Mouse (Mus musculus) hindbrain, embryonic 11.5 days (tissue): ENCODE measurements at regions not wholly inside any gene's neighbourhood (a gene's known extent, or its start where the extent isn't known, plus 50 kb on each side); places are given as distances from the start of the nearest gene placed in this dataset.

ENCODE experiments used
- ATAC-seq: fragments of 200-750 bp; cut with Nextera tagmentation; 2 replicates; pipeline ENCODE4 v1.8.0; 2017; ENCODE audit warnings: mild to moderate bottlenecking, moderate TSS enrichment, moderate library complexity; ENCODE audit not compliant: low FRiP score
- DNase-seq: peaks from one replicate; pipeline ENCODE4 v3.0.0-alpha.2; 2015; ENCODE audit warnings: low spot score
- H3K27ac ChIP-seq: fragments of 300-500 bp; sonication (generic); 2 replicates; pipeline ENCODE4 v1.5.1; 2014; ENCODE audit warnings: mild to moderate bottlenecking, low read depth, low read length
- H3K27me3 ChIP-seq: fragments of 300-500 bp; sonication (generic); 2 replicates; pipeline ENCODE4 v1.6.1; 2014; ENCODE audit warnings: mild to moderate bottlenecking, low read length, moderate library complexity, mixed read lengths; ENCODE audit not compliant: control insufficient read depth, insufficient read depth
- H3K36me3 ChIP-seq: fragments of 300-500 bp; sonication (generic); 2 replicates; pipeline ENCODE4 v1.6.1; 2014; ENCODE audit warnings: mild to moderate bottlenecking, low read length, moderate library complexity, mixed read lengths; ENCODE audit not compliant: control insufficient read depth, insufficient read depth
- H3K4me1 ChIP-seq: fragments of 300-500 bp; sonication (generic); replicated peaks from 2 replicates; pipeline ENCODE4 v1.6.1; 2014; ENCODE audit warnings: low read length, mixed read lengths; ENCODE audit not compliant: control insufficient read depth, insufficient read depth
- H3K4me2 ChIP-seq: fragments of 300-500 bp; sonication (generic); replicated peaks from 2 replicates; pipeline ENCODE4 v1.6.1; 2014; ENCODE audit warnings: mild to moderate bottlenecking, low read depth, low read length
- H3K4me3 ChIP-seq: fragments of 300-500 bp; sonication (generic); 2 replicates; pipeline ENCODE4 v1.5.1; 2014; ENCODE audit warnings: low read depth, low read length
- H3K9ac ChIP-seq: fragments of 300-500 bp; sonication (generic); 2 replicates; pipeline ENCODE4 v1.6.1; 2014; ENCODE audit warnings: low read depth, low read length
- H3K9me3 ChIP-seq: fragments of 300-500 bp; sonication (generic); 2 replicates; pipeline ENCODE4 v1.6.1; 2016; ENCODE audit warnings: low read length; ENCODE audit not compliant: control insufficient read depth
- WGBS: fragments of 180-500 bp; shearing (Covaris S2); extraction: QIAGEN DNeasy Blood & Tissue Kit; methylation state at CpG from one replicate; pipeline ENCODE4 v1.1.7; 2014; 5-methylcytosine and 5-hydroxymethylcytosine counted together

- no peaks in the 10 kb centered on the region for H3K4me1 ChIP-seq
- H3K9ac ChIP-seq = no peak overlapping the region
- WGBS = 92% methylated on average over 6 of the region's 6 CpGs
Measured at GRCm38 (mm10) chr15:59762061-59762460, 254.4 kb downstream of the 4933412E24Rik start.

GRCm38 (mm10) chr15:59760490-59760889 is 255.9 kb downstream of the 4933412E24Rik start:
- no peak for ATAC-seq
- 95% methylated on average over 5 of the region's 5 CpGs for WGBS
- H3K9me3 ChIP-seq = no peaks in the 10 kb centered on the region
- H3K27ac ChIP-seq = no peak overlapping the region
- no peak for DNase-seq
- H3K4me2 ChIP-seq = no peak overlapping the region
- no peak overlapping the region for H3K4me3 ChIP-seq
- no peaks in the 10 kb centered on the region for H3K36me3 ChIP-seq
- no peaks in the 10 kb centered on the region for H3K27me3 ChIP-seq
- no peaks in the 10 kb centered on the region for H3K4me1 ChIP-seq
- no peak overlapping the region for H3K9ac ChIP-seq

More at GRCm38 (mm10) chr15:59762061-59762460, 254.4 kb downstream of the 4933412E24Rik start:
- no peaks in the 10 kb centered on the region for H3K36me3 ChIP-seq
- H3K9me3 ChIP-seq = no peaks in the 10 kb centered on the region
- H3K27ac ChIP-seq = no peak overlapping the region
- H3K4me3 ChIP-seq = no peak overlapping the region
- ATAC-seq (no peak), DNase-seq (no peak)
- no peaks in the 10 kb centered on the region for H3K27me3 ChIP-seq
- no peak overlapping the region for H3K4me2 ChIP-seq

- ATAC-seq = no peak
- no peak overlapping the region for H3K27ac ChIP-seq
- no peaks in the 10 kb centered on the region for H3K9me3 ChIP-seq
- no peaks in the 10 kb centered on the region for H3K36me3 ChIP-seq
- H3K9ac ChIP-seq = no peak overlapping the region
- H3K4me3 ChIP-seq = no peak overlapping the region
- H3K27me3 ChIP-seq = no peaks in the 10 kb centered on the region
- WGBS = 53% methylated on average over 4 of the region's 4 CpGs
- no peak for DNase-seq
- H3K4me2 ChIP-seq = no peak overlapping the region
- no peaks in the 10 kb centered on the region for H3K4me1 ChIP-seq
Measured at GRCm38 (mm10) chr15:59759566-59759965, 256.8 kb downstream of the 4933412E24Rik start.

- Histone ChIP-seq H3K27ac (no peak overlapping the region), H3K9me3 (no peaks in the 10 kb centered on the region), H3K27me3 (no peaks in the 10 kb centered on the region), H3K9ac (no peak overlapping the region), H3K4me2 (no peak overlapping the region), H3K4me3 (no peak overlapping the region), H3K36me3 (no peaks in the 10 kb centered on the region), H3K4me1 (no peaks in the 10 kb centered on the region)
- no peak for DNase-seq
- WGBS = 66% methylated on average over 2 of the region's 2 CpGs
- no peak for ATAC-seq
Measured at GRCm38 (mm10) chr15:59758971-59759370, 257.4 kb downstream of the 4933412E24Rik start.

- no peak overlapping the region for H3K4me3 ChIP-seq
- no peak for DNase-seq
- H3K27me3 ChIP-seq = no peaks in the 10 kb centered on the region
- H3K9ac ChIP-seq = no peak overlapping the region
- H3K4me1 ChIP-seq = no peaks in the 10 kb centered on the region
- ATAC-seq = no peak
- no peaks in the 10 kb centered on the region for H3K36me3 ChIP-seq
- no peak overlapping the region for H3K4me2 ChIP-seq
- 71% methylated on average over 6 of the region's 6 CpGs for WGBS
- H3K27ac ChIP-seq = no peak overlapping the region
- no peaks in the 10 kb centered on the region for H3K9me3 ChIP-seq
Measured at GRCm38 (mm10) chr15:59756141-59756540, 260.3 kb downstream of the 4933412E24Rik start.

- no peak for DNase-seq
- WGBS = 82% methylated on average over 13 of the region's 13 CpGs
Measured at GRCm38 (mm10) chr15:59754906-59755305, 261.5 kb downstream of the 4933412E24Rik start.

GRCm38 (mm10) chr15:59752277-59752676 is 264.1 kb downstream of the 4933412E24Rik start:
- H3K27ac ChIP-seq = no peak overlapping the region
- H3K36me3 ChIP-seq = no peaks in the 10 kb centered on the region
- no peaks in the 10 kb centered on the region for H3K4me1 ChIP-seq
- no peak overlapping the region for H3K4me2 ChIP-seq
- H3K9ac ChIP-seq = no peak overlapping the region
- 79% methylated on average over 1 of the region's 1 CpGs for WGBS
- H3K27me3 ChIP-seq = no peaks in the 10 kb centered on the region
- DNase-seq (no peak), ATAC-seq (no peak)
- H3K9me3 ChIP-seq = no peaks in the 10 kb centered on the region
- no peak overlapping the region for H3K4me3 ChIP-seq

More at GRCm38 (mm10) chr15:59754906-59755305, 261.5 kb downstream of the 4933412E24Rik start:
- no peaks in the 10 kb centered on the region for H3K36me3 ChIP-seq
- no peaks in the 10 kb centered on the region for H3K27me3 ChIP-seq
- H3K27ac ChIP-seq = no peak overlapping the region
- no peaks in the 10 kb centered on the region for H3K9me3 ChIP-seq
- H3K4me2 ChIP-seq = no peak overlapping the region
- no peak overlapping the region for H3K4me3 ChIP-seq
- ATAC-seq = no peak
- no peak overlapping the region for H3K9ac ChIP-seq
- H3K4me1 ChIP-seq = no peaks in the 10 kb centered on the region

GRCm38 (mm10) chr15:59746290-59746689 is 270.1 kb downstream of the 4933412E24Rik start:
- Histone ChIP-seq H3K27ac (no peak overlapping the region), H3K9ac (no peak overlapping the region), H3K9me3 (no peaks in the 10 kb centered on the region), H3K27me3 (no peaks in the 10 kb centered on the region), H3K4me3 (no peak overlapping the region), H3K36me3 (no peaks in the 10 kb centered on the region), H3K4me2 (no peak overlapping the region), H3K4me1 (no peaks in the 10 kb centered on the region)
- WGBS = 77% methylated on average over 9 of the region's 9 CpGs
- ATAC-seq (no peak), DNase-seq (no peak)

- H3K9me3 ChIP-seq = no peaks in the 10 kb centered on the region
- ATAC-seq (no peak), DNase-seq (no peak)
- no peaks in the 10 kb centered on the region for H3K36me3 ChIP-seq
- H3K4me3 ChIP-seq = no peak overlapping the region
- no peaks in the 10 kb centered on the region for H3K27me3 ChIP-seq
- H3K4me1 ChIP-seq = no peaks in the 10 kb centered on the region
- 55% methylated on average over 5 of the region's 5 CpGs for WGBS
- no peak overlapping the region for H3K27ac ChIP-seq
- H3K4me2 ChIP-seq = no peak overlapping the region
- H3K9ac ChIP-seq = no peak overlapping the region
Measured at GRCm38 (mm10) chr15:59744411-59744931, 271.9 kb downstream of the 4933412E24Rik start.
